Mouse (Mus musculus) CH12.LX (cell line): ENCODE measurements at regions not wholly inside any gene's neighbourhood (a gene's known extent, or its start where the extent isn't known, plus 50 kb on each side); places are given as distances from the start of the nearest gene placed in this dataset.

Source experiments
- CHD2 ChIP-seq: IDR thresholded peaks from 2 replicates; pipeline ENCODE4 v1.6.1; 2011; ENCODE audit warnings: low read length, improper control_type of control experiment
- CTCF ChIP-seq, 2 experiments: IDR thresholded peaks in 1 of 2; conservative IDR thresholded peaks in 1 of 2; 2 replicates each; pipeline ENCODE4 v1.5.1; 2011 to 2012; ENCODE audit warnings: low read depth in 2 of 2, low read length in 2 of 2, improper control_type of control experiment in 1 of 2, inconsistent platforms in 1 of 2, mild to moderate bottlenecking in 1 of 2, moderate library complexity in 1 of 2
- EP300 ChIP-seq: IDR thresholded peaks from 2 replicates; pipeline ENCODE4 v1.6.1; 2011; ENCODE audit warnings: low read length, improper control_type of control experiment
- GABPA ChIP-seq: IDR thresholded peaks from 2 replicates; pipeline ENCODE4 v1.6.1; 2012; ENCODE audit warnings: low read depth, low read length, improper control_type of control experiment, inconsistent platforms; ENCODE audit not compliant: insufficient replicate concordance
- HCFC1 ChIP-seq: IDR thresholded peaks from 2 replicates; pipeline ENCODE4 v1.6.1; 2012; ENCODE audit warnings: low read depth, mild to moderate bottlenecking, inconsistent platforms, low read length, improper control_type of control experiment
- JUND ChIP-seq: conservative IDR thresholded peaks from 2 replicates; pipeline ENCODE4 v1.6.1; 2011; ENCODE audit warnings: low read depth, low read length, improper control_type of control experiment
- MAFK ChIP-seq: IDR thresholded peaks from 2 replicates; pipeline ENCODE4 v1.6.1; 2011; ENCODE audit warnings: low read length, improper control_type of control experiment; ENCODE audit not compliant: insufficient replicate concordance
- NELFE ChIP-seq: IDR thresholded peaks from 2 replicates; pipeline ENCODE4 v1.6.1; 2011; ENCODE audit warnings: low read depth, low read length, improper control_type of control experiment
- POLR2A ChIP-seq: IDR thresholded peaks from 2 replicates; pipeline ENCODE4 v1.6.1; 2011; ENCODE audit warnings: low read depth, mild to moderate bottlenecking, improper control_type of control experiment, low read length
- RAD21 ChIP-seq: IDR thresholded peaks from 2 replicates; pipeline ENCODE4 v1.6.1; 2011; ENCODE audit warnings: low read depth, mild to moderate bottlenecking, low read length, improper control_type of control experiment, moderate library complexity
- SMC3 ChIP-seq: IDR thresholded peaks from 2 replicates; pipeline ENCODE4 v1.6.1; 2011; ENCODE audit warnings: low read depth, low read length, improper control_type of control experiment
- TCF12 ChIP-seq: IDR thresholded peaks from 2 replicates; pipeline ENCODE4 v1.6.1; 2014; ENCODE audit warnings: low read depth, mild to moderate bottlenecking, inconsistent platforms, low read length, improper control_type of control experiment
- USF1 ChIP-seq: IDR thresholded peaks from 2 replicates; pipeline ENCODE4 v1.6.1; 2014; ENCODE audit warnings: low read depth, mild to moderate bottlenecking, inconsistent platforms, low read length, improper control_type of control experiment
- ZC3H11A ChIP-seq: IDR thresholded peaks from 2 replicates; pipeline ENCODE4 v1.6.1; 2012; ENCODE audit warnings: low read depth, mild to moderate bottlenecking, inconsistent platforms, low read length, improper control_type of control experiment

GRCm38 (mm10) chr1:121795024-121795786 lies 227.4 kb upstream of the Ddx18 start:
- TF ChIP-seq CTCF (conservative IDR thresholded peaks at IDR 0.05 in 1 of 2, IDR thresholded peaks at IDR 0.05 in 1 of 2; ENCODE audit: low read depth in 2 of 2, low read length in 2 of 2) (no peak), POLR2A (no peak), HCFC1 (no peak), RAD21 (no peak), ZC3H11A (no peak), TCF12 (no peak), SMC3 (no peak), GABPA (no peak), NELFE (no peak), EP300 (no peak), USF1 (no peak), MAFK (no peak), CHD2 (no peak), JUND (no peak)
